Mouse (Mus musculus): ENCODE results near the gene Pp2d1.
"Not testable (repeated sequence)": the region's sequence is repeated elsewhere in the genome, so short reads cannot be mapped to it uniquely, and the experiment has no call there.

The Pp2d1 gene

DNA sequence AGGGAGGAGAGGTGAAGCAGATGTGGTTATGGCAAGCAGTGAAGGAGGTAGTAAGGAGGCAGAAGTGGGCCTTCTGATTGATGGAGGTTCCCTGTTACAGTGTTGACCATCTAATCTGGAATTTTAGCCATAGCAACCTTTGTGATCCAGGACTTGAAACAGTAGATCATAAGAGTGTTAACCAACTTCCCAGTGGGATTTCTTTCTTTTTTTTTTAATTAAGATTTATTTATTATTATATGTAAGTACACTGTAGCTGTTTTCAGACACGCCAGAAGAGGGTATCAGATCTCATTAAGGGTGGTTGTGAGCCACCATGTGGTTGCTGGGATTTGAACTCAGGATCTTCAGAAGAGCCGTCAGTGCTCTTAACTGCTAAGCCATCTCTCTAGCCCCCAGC lies at the start of gene Pp2d1:
Gene Pp2d1, minus strand, starts transcription at position 101 of the 400 bp plus-strand sequence.
- not testable (repeated sequence) for DNase-seq

DNA sequence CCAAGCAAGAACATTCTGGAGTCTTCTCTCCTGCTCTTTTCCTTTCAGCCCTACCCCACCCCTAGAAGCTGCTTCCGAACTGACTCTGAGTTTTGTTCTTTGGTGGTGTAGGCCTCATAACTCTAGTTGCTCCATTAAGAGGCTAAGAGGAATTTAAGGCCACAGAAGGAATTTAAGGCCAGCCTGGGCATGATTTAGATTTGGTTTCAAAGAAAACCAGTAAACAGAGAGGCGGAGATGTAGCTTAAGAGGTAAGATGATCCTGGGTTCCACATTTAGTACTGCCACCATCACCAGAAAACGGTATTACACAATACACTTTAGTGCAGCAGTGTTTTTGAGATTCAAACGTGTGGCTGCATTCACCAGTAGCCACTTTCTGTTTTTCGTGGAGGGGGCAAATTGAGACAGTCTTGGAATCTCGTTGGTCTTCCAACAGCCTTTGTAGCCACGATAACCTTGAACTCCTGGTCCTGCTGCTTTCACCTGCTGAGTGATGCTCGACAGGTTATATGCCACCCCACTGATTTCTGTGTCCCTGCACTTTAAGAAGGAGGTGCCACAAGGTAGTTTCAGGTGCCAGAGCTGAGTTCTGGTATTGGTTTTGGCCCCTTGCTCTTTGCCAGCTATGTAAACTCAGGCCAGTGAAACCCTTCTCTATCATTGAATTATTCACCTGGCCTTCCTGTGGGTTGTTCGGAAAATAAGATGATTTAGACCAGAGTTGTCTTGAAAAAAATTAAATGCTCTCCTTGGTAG lies 49.0 kb upstream of the Pp2d1 start:
- peak; percentile 45 for DNase-seq

DNA sequence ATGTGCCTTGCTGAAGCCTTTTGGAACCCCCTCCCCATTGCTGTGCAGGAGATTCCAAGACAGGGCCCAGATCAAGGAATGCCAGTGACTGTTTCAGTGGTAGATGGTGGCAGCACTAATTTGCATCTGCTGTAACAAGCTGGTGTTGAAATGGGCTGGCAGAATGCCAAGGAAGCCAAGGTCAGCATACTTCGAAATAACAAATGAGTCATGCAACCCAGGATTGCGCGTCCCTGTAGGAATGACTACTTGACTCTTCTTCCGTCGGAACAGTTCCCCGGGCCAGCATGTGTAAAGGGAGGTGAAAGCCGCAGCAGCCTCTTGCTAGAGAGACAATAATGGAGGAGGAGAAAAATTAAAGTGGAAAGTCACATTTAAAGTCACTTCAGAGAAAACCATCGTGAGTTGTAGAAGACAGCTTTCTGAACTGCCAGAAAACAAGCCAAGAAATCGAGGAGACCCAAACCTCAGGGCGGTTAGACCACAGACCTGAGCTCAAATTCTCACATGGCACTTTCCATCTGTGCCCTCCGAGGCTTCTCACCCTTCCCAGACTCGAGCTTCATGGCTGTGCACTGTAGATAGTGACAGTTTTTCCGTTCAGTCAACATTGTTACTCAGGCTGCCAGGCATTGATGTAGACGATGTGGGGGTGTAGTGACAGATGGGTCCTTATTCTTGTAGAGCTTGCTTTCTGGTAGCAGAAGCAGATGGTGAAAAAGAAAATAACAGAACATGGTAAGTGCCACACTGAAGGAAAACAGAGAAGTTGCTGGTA lies 48.0 kb upstream of the Pp2d1 start:
- DNase-seq, result peak; percentile 93

DNA sequence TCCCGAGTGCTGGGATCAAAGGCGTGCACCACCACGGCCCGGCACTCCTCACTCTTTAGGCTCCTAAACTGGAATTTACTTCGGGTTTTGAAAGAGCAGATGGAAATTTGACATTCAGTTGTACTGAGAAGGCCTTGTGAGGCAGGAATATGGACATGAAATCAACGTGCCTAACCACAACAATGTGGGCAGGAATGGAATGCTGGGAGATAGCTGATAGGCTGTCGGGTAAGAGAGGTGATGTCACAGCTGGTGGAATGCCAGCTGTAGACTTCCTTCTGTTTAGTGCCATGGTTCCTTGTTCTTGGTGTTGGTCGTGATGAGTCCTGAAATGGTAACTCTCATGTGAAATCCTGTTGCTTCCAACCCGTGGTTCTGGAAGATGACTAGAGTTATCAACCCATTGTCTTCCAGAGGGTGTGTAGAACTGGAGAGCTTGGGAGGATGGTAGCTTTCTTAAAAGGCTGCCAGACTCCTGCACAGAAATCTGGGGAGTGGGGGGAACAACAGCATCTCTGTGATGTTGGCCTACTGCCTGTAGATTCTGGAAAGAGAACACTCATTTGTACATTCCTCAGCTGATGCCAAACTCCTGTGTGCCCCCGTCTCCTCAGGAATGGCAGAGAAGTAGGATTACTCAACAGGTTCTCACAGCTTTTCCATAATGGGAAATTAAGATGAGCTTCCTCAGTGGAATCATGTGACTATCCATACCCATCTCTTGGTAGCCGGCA lies 44.8 kb upstream of the Pp2d1 start:
- no peak for DNase-seq

DNA sequence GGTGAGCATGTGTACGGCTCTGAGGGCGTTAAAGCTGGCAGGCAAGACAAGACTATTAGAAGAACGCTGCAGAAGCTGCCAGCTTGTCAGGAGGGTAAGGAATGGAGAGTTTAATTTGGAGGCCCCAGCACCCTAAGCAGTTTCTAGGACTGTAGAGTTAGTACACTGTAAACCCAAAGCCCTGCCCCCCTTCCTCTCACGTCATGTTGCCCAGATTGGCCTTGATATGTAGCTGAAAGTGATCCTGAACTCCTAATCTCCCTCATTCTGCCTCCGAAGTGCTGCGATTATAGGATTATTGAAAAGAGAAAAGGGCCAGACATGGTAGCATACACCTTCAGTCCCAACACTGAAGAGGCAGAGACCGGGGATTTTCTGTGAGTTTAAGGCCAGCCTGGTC lies 43.6 kb upstream of the Pp2d1 start:
- DNase-seq, result peak; percentile 45

DNA sequence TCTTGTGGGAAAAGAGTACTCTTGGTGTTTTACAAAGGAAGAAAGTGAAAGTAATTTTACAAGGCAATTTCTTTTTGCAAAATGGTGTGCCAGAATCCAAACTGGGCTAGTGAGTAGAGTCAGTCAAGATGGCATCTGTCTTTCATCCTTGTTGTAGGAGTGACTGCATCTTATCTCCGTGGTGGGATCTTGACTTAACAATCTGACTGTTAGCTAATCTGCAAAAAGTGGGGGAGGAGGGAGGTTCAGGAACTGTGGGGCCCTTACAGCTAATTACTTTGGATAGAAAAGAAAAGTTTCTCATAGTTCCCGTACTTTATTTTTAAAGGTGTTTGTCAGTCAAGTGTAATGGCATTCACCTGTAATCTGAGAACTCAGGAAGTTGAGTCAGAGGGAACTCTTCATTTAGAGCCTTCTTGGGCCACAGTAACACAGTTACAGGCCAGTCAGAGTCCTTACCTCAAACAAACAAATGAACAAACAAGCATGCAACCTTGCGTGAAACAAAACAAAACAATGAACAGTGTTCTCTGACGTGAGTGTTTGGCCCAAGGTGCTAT lies 42.9 kb upstream of the Pp2d1 start:
- DNase-seq, result peak; percentile 23

DNA sequence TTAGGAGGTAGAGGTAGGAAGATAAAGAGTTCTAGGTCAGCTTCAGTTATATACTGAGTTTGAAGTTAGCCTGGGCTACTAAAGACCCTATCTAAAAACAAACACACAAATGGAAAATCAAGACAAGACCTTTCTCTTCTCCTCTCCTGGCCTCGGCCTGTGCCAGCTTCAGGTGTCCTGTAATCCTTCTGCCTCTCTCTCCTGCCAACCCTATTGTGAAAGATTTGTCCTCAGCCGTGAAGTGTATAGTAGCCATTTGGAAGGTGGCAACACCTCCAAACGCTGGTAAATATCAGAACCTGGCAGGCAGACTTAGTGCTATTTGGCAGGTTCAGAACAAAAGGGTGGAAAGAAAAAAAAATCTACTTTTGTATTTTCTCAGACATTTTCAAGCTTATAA lies 41.0 kb upstream of the Pp2d1 start:
- peak; percentile 77 for DNase-seq

DNA sequence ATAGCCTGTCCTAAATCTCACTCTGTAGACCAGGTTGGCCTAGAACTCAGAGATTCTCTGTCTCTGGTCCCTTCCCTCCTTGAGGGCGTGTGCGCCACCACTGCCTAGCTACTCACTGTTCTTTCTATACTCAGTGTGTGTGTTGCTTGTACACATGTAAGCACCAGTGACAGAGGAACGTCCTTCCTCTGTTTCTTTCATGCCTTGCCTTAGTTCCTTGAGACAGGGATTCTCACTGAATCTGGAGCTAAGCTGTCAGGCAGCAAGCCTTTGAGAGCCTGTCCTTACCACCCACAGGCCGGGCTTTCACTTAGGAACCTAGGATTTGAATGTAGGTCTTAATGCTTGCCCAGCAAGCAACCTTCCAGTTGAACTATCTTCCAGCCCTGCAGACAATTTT lies 40.4 kb upstream of the Pp2d1 start:
- peak; percentile 43 for DNase-seq

DNA sequence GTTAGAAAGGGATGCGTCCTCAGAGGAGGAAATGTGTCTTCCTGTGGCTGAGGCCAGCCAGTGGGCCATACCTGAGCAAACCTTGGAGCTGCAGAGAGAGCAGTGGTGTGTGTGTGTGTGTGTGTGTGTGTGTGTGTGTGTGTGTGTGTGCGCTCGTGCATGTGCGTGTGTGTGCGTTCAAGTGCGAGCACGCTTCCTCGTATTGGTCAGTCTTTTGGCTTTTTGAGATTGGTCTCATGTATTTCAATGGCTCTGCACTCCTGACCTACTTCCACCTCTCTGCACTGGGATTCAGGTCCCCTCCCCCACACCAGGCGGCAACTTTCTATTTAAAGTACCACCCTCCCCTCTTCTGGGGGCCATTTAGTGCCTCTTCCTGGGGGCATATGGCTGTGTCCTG lies 39.5 kb upstream of the Pp2d1 start:
- DNase-seq, result peak; percentile 94

DNA sequence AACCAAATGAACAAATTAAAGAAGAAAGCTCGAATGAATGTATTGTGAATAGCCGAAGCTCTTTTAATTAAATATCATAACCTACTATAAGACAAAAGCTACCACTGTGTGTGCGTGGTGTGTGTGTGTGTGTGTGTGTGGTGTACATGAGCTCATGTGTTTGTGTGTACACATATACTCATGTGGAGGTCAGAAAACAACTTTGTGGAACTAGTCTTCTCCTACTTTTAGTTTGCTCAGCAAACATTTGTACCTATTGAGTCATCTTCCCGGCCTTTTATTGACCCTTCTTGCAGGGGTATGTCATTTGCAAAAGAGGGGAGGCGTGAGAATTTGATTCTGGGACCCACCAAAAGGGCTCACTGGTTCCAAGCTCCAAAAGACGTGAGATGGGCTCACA lies 39.0 kb upstream of the Pp2d1 start:
- no peak for DNase-seq

DNA sequence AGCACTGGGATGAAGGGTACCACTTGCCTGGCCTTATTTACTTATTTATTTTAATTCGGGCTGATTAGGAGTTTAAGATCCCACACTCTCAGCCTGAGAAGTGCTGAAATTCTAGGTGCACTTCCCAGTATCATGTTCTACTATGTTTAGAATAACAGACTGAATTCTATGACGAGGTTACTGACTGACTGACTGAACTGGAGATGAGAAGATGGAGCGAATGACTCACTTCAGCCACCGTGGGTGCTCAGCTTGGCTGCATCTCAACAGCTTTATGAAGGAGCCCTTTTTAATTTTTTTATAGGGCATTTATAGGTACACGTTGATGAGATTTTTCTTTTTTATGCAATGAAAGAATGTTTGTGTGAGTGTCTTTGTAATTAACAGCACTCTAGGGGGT lies 38.5 kb upstream of the Pp2d1 start:
- peak; percentile 58 for DNase-seq

DNA sequence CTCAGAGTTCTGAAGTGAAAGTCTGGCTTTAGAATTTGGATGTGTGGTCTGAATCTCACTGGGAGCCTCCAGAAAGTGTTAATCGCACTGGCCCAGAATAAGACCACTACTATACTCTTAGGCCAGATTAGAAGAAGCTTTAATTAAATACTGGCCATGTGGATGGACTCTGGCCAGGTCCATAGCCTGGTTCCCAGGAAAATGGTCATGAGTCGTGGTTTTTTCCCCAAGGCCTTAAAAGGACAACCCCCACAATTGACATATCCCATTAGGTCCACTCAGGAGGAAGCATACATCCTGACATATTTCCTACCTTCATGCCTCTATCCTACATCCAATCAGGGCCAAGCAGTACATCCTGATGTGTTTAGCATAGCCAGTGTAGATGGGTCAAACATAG lies 37.9 kb upstream of the Pp2d1 start:
- peak; percentile 43 for DNase-seq

DNA sequence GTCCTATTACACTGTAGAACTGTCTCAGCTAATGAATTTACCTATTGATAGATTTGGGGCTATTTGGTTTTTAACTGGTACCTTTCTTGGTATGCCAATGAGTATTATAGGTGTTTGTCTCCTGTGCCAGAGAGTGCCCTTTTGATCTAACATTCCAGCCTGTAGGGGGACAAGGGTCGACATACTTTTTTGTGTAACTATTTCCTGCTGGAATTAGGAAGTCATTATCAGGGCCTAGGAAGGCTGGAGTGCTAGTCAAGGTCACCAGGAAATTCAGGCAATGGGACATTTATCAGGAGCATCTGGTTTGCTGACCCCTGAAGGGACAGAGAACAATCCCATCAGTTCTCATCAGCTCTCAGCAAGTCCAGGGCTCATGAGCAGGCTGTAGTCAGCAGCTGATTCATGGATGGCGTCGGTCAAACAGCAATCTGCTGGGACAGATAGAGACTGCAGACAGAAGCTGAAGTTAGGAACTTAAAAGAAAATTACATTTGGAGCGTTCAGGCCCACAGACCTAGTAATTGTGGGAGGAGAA lies 33.8 kb upstream of the Pp2d1 start:
- peak; percentile 36 for DNase-seq

DNA sequence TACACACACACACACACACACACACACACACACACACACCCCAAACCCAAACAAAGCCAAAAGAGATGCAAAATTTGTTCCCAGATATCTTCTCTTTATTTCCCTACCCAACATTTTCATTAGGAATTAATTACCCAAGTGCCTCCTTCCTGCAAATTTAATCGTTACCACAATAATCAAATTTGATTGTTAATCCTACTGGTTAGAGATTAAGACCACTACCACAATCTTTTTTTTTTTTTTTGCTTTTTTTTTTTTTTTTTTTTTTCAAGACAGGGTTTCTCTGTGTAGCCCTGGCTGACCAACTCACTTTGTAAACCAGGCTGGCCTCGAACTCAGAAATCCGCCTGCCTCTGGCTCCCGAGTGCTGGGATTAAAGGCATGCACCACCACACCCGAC lies 31.7 kb upstream of the Pp2d1 start:
- not testable (repeated sequence) for DNase-seq

DNA sequence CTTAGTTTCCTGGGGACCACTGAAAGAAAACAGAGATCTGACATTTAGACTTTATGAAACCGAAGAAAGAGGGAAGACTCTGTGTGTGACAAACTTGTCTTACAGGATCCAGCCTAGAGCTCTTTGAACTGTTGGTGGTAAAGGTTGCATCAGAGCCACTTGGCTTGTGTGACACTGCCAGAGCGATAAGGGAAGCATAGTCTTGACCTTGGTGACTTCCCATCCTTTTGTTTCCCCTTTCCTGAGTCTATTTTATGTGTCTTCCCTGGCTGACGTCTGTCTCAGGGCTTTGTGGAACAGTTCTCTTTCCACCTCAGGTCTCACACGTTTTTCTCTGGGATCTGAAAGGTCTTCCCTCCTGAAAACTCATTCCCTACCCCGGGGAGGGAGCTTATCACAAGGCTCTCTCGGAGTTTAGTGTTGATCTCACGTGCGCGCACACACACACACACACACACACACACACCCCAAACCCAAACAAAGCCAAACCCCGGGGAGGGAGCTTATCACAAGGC lies 31.2 kb upstream of the Pp2d1 start:
- peak; percentile 22 for DNase-seq

DNA sequence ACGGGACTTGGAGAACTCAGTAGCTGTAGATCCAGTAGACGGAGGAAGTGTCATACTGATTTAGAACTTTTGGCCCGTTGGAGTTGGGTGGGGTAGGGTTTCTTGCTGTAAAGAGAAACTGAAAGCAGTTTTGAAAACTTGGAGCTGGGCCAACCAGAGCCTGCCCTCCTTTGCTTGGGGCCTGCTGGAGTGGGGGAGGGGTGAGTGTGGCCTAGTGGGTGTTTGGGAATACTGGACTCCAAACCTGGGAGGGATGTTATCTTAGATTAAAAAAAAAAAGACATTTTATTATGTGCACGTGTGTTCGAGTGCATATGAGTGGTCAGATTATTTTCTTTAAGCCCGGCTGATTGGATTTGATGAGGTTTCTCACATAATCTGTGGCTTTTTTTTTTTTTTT lies 30.6 kb upstream of the Pp2d1 start:
- DNase-seq, result peak; percentile 77

DNA sequence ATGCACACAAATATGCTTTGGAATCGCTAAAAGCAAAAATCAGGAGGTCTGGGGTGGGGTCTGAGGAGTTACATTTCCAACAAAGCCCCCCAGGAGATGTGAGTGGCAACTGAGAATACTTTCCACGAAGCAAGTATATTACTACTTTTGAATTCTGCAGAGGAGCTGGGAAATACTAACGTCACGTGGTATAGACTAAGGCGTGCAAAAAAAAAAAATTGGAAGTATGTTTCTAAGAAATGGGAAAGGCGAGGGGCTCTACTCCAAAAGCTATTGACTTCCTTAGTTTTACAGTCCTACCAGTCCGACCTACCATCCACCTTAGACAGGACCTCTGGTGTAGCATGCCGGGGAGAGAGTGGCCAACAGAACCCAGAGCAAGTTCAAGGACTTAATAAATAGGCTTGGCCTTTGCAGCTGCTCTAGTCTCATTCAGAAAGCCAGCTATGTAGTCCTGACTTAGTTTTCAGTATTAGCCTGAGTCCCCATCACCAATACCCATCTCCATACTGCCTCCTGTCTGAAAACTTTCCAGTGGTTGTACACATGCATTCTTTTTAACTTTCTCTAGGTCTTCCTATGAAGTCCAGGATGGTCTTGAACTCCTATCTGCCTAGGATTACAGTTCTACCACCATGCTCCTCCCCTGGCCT lies 29.6 kb upstream of the Pp2d1 start:
- DNase-seq, result peak; percentile 51

DNA sequence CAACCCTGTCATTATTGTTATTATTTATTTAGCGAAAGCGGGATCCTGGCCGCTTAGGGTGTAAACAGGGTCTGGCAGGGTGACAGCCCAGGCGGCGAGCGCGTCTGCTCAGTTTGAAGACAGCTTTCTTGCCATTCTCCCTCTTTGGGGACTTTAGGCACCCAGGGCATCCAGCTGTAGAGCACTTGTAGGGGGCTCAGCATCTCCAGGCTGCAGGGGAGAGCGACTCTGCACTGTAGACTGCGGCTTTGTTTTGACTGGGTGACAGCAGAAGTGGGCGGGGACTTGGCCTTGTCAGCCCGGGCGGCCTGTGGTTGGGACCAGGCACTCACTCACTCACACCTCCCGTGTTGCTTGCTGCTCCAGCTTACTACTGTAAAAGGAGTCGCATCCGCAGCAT lies 28.9 kb upstream of the Pp2d1 start:
- DNase-seq, result peak; percentile 91

DNA sequence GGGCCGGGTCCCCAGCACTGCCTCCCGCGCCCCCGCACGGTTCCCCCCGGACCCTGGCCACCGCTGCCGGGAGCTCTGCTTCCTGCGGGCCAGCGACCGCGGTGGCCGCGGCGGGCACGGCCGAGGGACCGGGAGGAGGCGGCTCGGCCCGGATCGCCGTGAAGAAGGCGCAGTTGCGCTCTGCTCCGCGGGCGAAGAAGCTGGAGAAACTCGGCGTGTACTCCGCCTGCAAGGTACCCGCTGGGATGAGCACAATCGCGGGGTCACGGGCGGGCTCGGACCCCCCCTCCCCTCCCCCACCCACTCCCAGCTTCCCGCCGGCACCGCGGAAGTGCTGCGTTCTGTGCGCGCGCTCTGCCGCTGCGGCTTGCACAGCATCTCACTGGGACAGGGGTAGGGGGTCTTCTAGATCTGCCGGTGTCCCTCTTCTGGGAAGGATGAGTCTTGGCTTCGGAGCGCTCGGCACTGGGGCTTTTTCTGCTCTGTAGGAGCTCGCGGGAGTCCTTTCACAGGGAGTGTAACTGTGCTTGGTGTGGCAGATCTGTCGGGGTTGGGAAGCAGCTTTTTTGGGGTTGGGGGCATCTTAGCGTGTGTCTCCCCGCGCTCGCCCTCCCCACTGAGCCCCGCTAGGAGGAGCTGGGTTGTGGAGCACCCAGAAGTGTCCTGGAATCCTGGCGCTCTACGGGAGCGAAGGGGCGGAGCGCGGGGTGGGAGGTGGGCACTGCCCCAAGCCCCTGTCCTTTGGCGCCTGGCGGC lies 28.3 kb upstream of the Pp2d1 start:
- peak; percentile 75 for DNase-seq

DNA sequence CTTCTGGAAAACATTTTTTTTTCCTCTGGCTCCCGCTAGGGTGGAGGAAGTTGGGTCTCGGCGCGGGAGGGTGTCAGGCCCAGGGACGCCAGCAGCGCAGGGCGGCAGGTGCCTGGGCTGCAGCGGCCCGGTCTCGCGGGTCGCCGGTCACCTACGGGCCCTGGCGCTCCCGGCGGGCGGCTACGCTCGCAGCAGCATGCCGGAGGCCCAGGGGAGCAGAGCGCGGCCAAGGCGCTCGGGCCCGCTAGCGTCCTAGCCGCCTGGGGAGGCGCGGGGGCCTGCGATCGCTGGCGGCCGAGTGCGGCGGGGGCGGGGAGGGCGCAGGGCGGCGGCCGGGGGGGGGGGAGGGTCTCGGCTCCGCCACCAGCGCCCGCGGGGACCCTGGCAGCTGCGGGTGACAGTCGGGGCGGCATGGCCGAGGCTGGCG lies 27.7 kb upstream of the Pp2d1 start:
- peak; percentile 75 for DNase-seq

DNA sequence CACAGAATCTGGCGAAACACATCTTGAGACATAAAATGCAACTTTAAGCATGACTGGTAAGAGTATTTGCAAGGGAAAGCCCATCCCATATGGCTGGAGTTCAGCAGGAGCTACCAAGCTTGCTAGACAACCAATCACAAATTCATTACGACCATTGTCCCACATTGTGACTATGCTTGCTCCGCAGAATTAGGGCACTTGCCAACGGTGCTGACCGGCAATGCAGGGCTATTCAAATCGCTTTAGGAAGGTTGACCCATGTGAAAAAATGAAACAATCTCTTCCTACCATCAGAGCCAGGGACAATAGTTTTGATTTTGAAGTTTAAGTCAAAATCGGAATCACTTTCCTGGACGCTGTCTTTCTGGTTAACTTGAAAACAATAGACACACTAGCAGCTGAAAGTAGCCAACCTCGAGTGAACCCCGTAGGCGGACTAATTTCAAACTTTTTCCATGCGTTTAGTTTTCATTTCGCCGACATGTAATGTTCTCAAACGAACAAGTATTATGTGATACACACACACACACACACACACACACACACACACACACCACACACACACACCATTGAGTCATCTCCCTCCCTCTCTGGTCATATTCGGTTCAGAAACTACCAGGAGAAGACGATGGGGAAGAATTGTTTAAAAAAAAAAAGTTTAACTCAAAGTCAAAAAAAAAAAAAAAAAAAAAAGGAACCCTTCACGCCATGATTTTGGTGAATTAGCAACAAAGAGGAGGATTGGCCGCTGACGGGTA lies 27.1 kb upstream of the Pp2d1 start, which contains the start of gene Kat2b:
Gene Kat2b, plus strand, starts transcription at position 701 of the 758 bp plus-strand sequence.
- DNase-seq, result peak; percentile 77

Data from cerebellum, adult 9-10 months (tissue).